ENCODE assay signal across 20 mouse cellular contexts in the genomic region with DNA sequence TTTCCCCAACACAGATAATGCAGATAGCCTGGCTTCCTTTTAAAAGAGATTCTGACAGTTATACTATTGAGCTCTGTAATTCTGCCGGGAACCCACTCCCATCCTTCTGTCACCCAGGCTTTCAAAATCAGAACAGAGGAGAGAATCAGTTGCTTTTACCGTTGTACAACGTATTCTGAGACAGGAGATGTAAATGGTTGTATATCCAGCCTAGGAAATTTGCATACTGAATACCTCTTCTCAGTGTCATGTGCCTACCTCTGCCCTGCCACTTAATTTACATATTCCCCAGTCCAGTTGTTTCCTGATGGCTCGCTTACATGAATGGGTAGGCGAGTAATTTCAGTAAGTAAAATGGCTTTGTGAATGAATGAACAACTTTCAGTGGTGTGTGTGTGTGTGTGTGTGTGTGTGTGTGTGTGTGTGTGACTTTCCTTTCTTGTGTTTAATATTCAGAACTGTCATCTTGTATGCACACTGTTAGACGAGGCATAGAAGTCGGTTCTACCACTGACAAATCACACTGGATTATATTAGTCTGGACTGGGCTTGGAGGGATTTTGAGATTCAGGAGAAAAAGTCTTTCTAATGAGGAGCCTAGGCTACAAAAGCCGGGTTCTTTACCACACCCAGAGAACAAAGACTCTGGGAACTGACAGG.
A peak's percentile ranks its signal among the peaks of the same experiment; 100 is the strongest.
DNase-seq lines count a peak whose midpoint lies in the region; ATAC-seq and TF ChIP-seq lines count a peak whose summit lies in the region.
"Had no signal": no experiment of that assay in that cellular context is flagged by ENCODE, and none has a peak within 500 bp of the region (broad histone marks: within the 10 kb centered on the region; RNA-seq: fewer than 3 reads in every experiment).

No protein-coding gene starts in this region.

- no peak for TF ChIP-seq CTCF in forebrain, postnatal 0 days (IDR thresholded peaks at IDR 0.05; ENCODE audit: low read depth)

- no peaks in the 10 kb centered on the region for H3K4me1 ChIP-seq in neural tube, embryonic 12.5 days
- H3K4me1 ChIP-seq in forebrain, postnatal 0 days (ENCODE audit: insufficient read depth): no peaks in the 10 kb centered on the region; the same call in 1 of the 2 replicates
- H3K4me1 ChIP-seq in midbrain, embryonic 15.5 days: 0 out of 2 replicates have a peak, but pooled peaks cover 4% of the 10 kb centered on the region
- H3K4me1 ChIP-seq in heart, embryonic 12.5 days (replicated peaks): no peaks in the 10 kb centered on the region
- H3K4me1 ChIP-seq: embryonic facial prominence, embryonic 10.5 days had no signal

- H3K27me3 ChIP-seq in neural tube, embryonic 12.5 days (replicated peaks): no peaks in the 10 kb centered on the region
- no peaks in the 10 kb centered on the region for H3K27me3 ChIP-seq in forebrain, postnatal 0 days (ENCODE audit: insufficient read depth, low read length)
- H3K27me3 ChIP-seq in midbrain, embryonic 15.5 days (replicated peaks): no peaks in the 10 kb centered on the region
- H3K27me3 ChIP-seq in heart, embryonic 12.5 days (replicated peaks): no peaks in the 10 kb centered on the region
- H3K27me3 ChIP-seq: Patski had no signal

- no peak overlapping the region for H3K4me3 ChIP-seq in neural tube, embryonic 12.5 days
- H3K4me3 ChIP-seq in forebrain, postnatal 0 days (ENCODE audit: low read depth, low read length): no peak overlapping the region
- H3K4me3 ChIP-seq in midbrain, embryonic 15.5 days: no peak overlapping the region
- H3K4me3 ChIP-seq in heart, embryonic 12.5 days: no peak overlapping the region
- H3K4me3 ChIP-seq: embryonic facial prominence, embryonic 10.5 days; heart, adult 2 months; myocyte had no signal

- DNase-seq in neural tube, embryonic 10.5 days (ENCODE audit: extremely low spot score, low spot score): no peak
- peak; percentile 27 for DNase-seq in forebrain, postnatal 0 days
- DNase-seq in left cerebral cortex, postnatal 10 days (ENCODE audit: extremely low spot score in 1 of 2, low spot score in 2 of 2): no peak
- no peak for DNase-seq in left cerebral cortex, postnatal 36 days (ENCODE audit: low spot score in 2 of 2)
- DNase-seq: B cell, adult 2 months; cerebellum, adult 11 months; gastrocnemius, postnatal 14 days; heart, adult 2 months; kidney, adult 9 months; kidney, postnatal 36 days; layer of hippocampus, adult 9-11 months; lung, postnatal 10 days; right cerebral cortex, postnatal 14 days; thymus, postnatal 36 days had no signal

- no peak overlapping the region for H3K4me2 ChIP-seq in neural tube, embryonic 12.5 days (replicated peaks)
- no peak overlapping the region for H3K4me2 ChIP-seq in forebrain, postnatal 0 days (ENCODE audit: low read depth)
- no peak overlapping the region for H3K4me2 ChIP-seq in midbrain, embryonic 15.5 days
- no peak overlapping the region for H3K4me2 ChIP-seq in heart, embryonic 12.5 days

- peak; percentile 48; the same call in 1 of the 2 replicates for ATAC-seq in neural tube, embryonic 12.5 days (ENCODE audit: low FRiP score, low read depth)
- peak; percentile 68 for ATAC-seq in forebrain, postnatal 0 days
- ATAC-seq in midbrain, embryonic 15.5 days (replicated peaks): peak; percentile 82
- no peak for ATAC-seq in heart, embryonic 12.5 days (ENCODE audit: insufficient number of reproducible peaks, low FRiP score)
- ATAC-seq: Patski had no signal

- H3K27ac ChIP-seq in neural tube, embryonic 12.5 days: no peak overlapping the region
- no peak overlapping the region for H3K27ac ChIP-seq in forebrain, postnatal 0 days (ENCODE audit: low read depth, low read length)
- H3K27ac ChIP-seq in midbrain, embryonic 15.5 days: 0 out of 2 replicates have a peak overlapping the region, but pooled peaks have one; percentile 11
- no peak overlapping the region for H3K27ac ChIP-seq in heart, embryonic 12.5 days (ENCODE audit: poor library complexity, severe bottlenecking)
- H3K27ac ChIP-seq: embryonic facial prominence, embryonic 10.5 days; heart, adult 2 months had no signal

- WGBS in neural tube, embryonic 12.5 days: 62% methylated on average over 8 of the region's 8 CpGs
- WGBS in forebrain, postnatal 0 days: 25% methylated on average over 8 of the region's 8 CpGs
- WGBS in midbrain, embryonic 15.5 days: 31% methylated on average over 8 of the region's 8 CpGs
- 79% methylated on average over 8 of the region's 8 CpGs for WGBS in heart, embryonic 12.5 days

- H3K9ac ChIP-seq in neural tube, embryonic 12.5 days: no peak overlapping the region
- no peak overlapping the region for H3K9ac ChIP-seq in forebrain, postnatal 0 days
- H3K9ac ChIP-seq in midbrain, embryonic 15.5 days: no peak overlapping the region
- no peak overlapping the region for H3K9ac ChIP-seq in heart, embryonic 12.5 days

- no peaks in the 10 kb centered on the region for H3K9me3 ChIP-seq in neural tube, embryonic 12.5 days
- no peaks in the 10 kb centered on the region for H3K9me3 ChIP-seq in forebrain, postnatal 0 days (ENCODE audit: low read length)
- H3K9me3 ChIP-seq in midbrain, embryonic 15.5 days: no peaks in the 10 kb centered on the region
- no peaks in the 10 kb centered on the region for H3K9me3 ChIP-seq in heart, embryonic 12.5 days (replicated peaks)
- H3K9me3 ChIP-seq: embryonic facial prominence, embryonic 10.5 days had no signal

- H3K36me3 ChIP-seq in neural tube, embryonic 12.5 days: no peaks in the 10 kb centered on the region
- no peaks in the 10 kb centered on the region for H3K36me3 ChIP-seq in forebrain, postnatal 0 days (ENCODE audit: insufficient read depth)
- H3K36me3 ChIP-seq in midbrain, embryonic 15.5 days (replicated peaks): no peaks in the 10 kb centered on the region
- H3K36me3 ChIP-seq in heart, embryonic 12.5 days: no peaks in the 10 kb centered on the region
- H3K36me3 ChIP-seq: embryonic facial prominence, embryonic 10.5 days had no signal

- intact Hi-C loops in left cerebral cortex, postnatal 10 days (cut with DNase I): no loop called here
- intact Hi-C loops in left cerebral cortex, postnatal 36 days (cut with DNase I): no loop called here
